Mouse (Mus musculus) sigmoid colon, adult 10 weeks (tissue): ENCODE results near the gene Tmem132e. TPM values are rescaled to one million over a fixed set of nuclear protein-coding genes. Genes with fewer than 3 reads are reported as not detected.

ENCODE experiments used
- polyA plus RNA-seq: library from polyadenylated mRNA; stranded (reverse); fragments of 350-450 nt; fragmentation: Illumina TruSeq; extraction: RNeasy Lipid Tissue Mini Kit (QIAGEN cat#74804); gene quantifications from one replicate; pipeline ENCODE4 v1.2.3, GENCODE M21; 2014; ENCODE audit warnings: low read depth, low replicate concordance

Tmem132e gene
- polyA plus RNA-seq: not detected

DNA sequence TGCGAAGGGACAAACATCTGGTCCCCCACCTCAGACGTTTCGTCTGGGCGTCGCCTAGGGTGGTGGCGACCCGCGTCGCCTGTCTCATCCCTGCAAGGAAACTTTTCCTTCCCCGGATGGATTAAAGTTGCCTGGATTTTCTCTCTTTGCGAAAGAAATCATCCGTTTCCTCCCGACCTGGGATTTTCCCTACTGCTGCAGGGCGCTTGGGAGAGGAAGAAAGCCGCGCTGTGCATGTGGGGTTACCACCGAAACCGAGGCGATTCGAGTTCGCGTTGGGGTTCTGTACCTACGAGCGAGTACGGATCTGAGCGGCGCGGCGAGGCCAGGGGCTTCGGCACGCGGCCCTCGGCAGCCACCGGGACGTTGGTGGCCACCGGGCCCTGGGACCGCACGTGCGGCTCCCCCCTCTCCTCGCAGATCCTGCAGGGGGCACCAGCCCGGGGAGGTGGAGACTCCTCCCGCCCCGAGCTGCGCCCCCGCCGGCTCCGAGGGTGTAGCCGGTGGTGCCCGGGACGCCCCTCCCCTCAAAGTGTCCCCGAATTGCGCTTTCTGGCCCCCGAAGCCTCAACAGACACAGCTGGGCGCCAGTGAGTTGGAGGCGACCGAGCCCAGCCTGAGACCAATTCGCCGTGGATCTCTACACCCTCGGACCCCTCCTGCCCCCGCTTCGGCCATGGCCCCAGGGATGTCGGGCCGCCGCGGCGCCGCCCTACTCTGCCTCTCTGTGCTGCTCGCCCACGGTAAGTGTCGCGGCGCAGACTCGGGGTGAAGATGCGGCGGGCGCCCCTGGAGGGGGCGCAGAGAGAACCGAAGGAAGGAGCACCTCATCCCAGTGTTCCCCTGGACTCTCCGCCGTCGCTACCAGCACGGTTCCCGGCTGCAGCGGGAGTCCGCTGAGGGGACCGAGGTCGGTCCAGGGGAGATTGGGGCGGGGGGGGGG, at the start of gene Tmem132e:
TSS of gene Tmem132e (plus strand) at position 530 of the 943 bp plus-strand sequence.

Other genes starting within 250 kb of the Tmem132e start
- gene Ccl1, start 83.2 kb upstream of the Tmem132e start, polyA plus RNA-seq: not detected